Mouse (Mus musculus) heart, embryonic 12.5 days (tissue): Measurements from ENCODE around the gene Gpd1l. TPM values are rescaled to one million over a fixed set of nuclear protein-coding genes. Genes with fewer than 3 reads are reported as not detected.
A peak's percentile ranks its signal among the peaks of the same experiment; 100 is the strongest.

Source experiments
- ATAC-seq: fragments of 200-750 bp; cut with Nextera tagmentation; 2 replicates; pipeline ENCODE4 v1.8.0; 2017; ENCODE audit warnings: moderate TSS enrichment, moderate library complexity; ENCODE audit not compliant: insufficient number of reproducible peaks, low FRiP score
- H3K27ac ChIP-seq: fragments of 300-500 bp; sonication (generic); 2 replicates; pipeline ENCODE4 v1.5.1; 2016; ENCODE audit warnings: mild to moderate bottlenecking, moderate library complexity; ENCODE audit not compliant: poor library complexity, severe bottlenecking
- H3K27me3 ChIP-seq: fragments of 300-500 bp; sonication (generic); replicated peaks from 2 replicates; pipeline ENCODE4 v1.6.1; 2016; ENCODE audit warnings: mild to moderate bottlenecking, moderate library complexity
- H3K36me3 ChIP-seq: fragments of 300-500 bp; sonication (generic); 2 replicates; pipeline ENCODE4 v1.6.1; 2016; ENCODE audit warnings: mild to moderate bottlenecking, moderate library complexity
- H3K4me1 ChIP-seq: fragments of 300-500 bp; sonication (generic); replicated peaks from 2 replicates; pipeline ENCODE4 v1.6.1; 2016; ENCODE audit warnings: mild to moderate bottlenecking
- H3K4me2 ChIP-seq: fragments of 300-500 bp; sonication (generic); 2 replicates; pipeline ENCODE4 v1.6.1; 2016; ENCODE audit warnings: mild to moderate bottlenecking, moderate library complexity
- H3K4me3 ChIP-seq: fragments of 300-500 bp; sonication (generic); 2 replicates; pipeline ENCODE4 v1.5.1; 2016; ENCODE audit warnings: mild to moderate bottlenecking
- H3K9ac ChIP-seq: fragments of 300-500 bp; sonication (generic); 2 replicates; pipeline ENCODE4 v1.6.1; 2016; ENCODE audit warnings: mild to moderate bottlenecking, moderate library complexity
- H3K9me3 ChIP-seq: fragments of 300-500 bp; sonication (generic); replicated peaks from 2 replicates; pipeline ENCODE4 v1.6.1; 2016; ENCODE audit warnings: mild to moderate bottlenecking, moderate library complexity
- WGBS: fragments of 180-500 bp; shearing (Covaris S2); methylation state at CpG from one replicate; pipeline ENCODE4 v1.1.7; 2016; 5-methylcytosine and 5-hydroxymethylcytosine counted together
- polyA plus RNA-seq: library from polyadenylated mRNA; unstranded; fragments of >200 nt; fragmentation: Nextera tagmentation; extraction: Ambion mirVana; gene quantifications from 2 replicates; pipeline ENCODE4 v1.2.1, GENCODE M21; 2016

Gpd1l gene
- polyA plus RNA-seq, 1 experiment from 2014 or later, result 15.5 TPM

GRCm38 (mm10) chr9:114888856-114889407 lies 44.9 kb downstream of the Gpd1l start:
- Histone ChIP-seq H3K27ac (no peak overlapping the region), H3K36me3 (no peaks in the 10 kb centered on the region), H3K4me2 (no peak overlapping the region), H3K27me3 (no peaks in the 10 kb centered on the region), H3K4me1 (no peaks in the 10 kb centered on the region), H3K9ac (no peak overlapping the region), H3K4me3 (no peak overlapping the region), H3K9me3 (0 out of 2 replicates have a peak, but pooled peaks cover 3% of the 10 kb centered on the region)
- 83% methylated on average over 5 of the region's 5 CpGs for WGBS
- ATAC-seq, result no peak

GRCm38 (mm10) chr9:114887699-114888098 lies 46.1 kb downstream of the Gpd1l start:
- no peak for ATAC-seq
- no peak overlapping the region for H3K27ac ChIP-seq
- no peak overlapping the region for H3K9ac ChIP-seq
- H3K4me1 ChIP-seq, result no peaks in the 10 kb centered on the region
- H3K4me3 ChIP-seq, result no peak overlapping the region
- H3K9me3 ChIP-seq, result peaks cover 3% of the 10 kb centered on the region; the same call in 1 of the 2 replicates
- no peaks in the 10 kb centered on the region for H3K27me3 ChIP-seq
- 88% methylated on average over 3 of the region's 3 CpGs for WGBS
- no peaks in the 10 kb centered on the region for H3K36me3 ChIP-seq
- no peak overlapping the region for H3K4me2 ChIP-seq

- H3K4me3 ChIP-seq, result no peak overlapping the region
- H3K9me3 ChIP-seq, result peaks cover 3% of the 10 kb centered on the region; the same call in 1 of the 2 replicates
- H3K27ac ChIP-seq, result no peak overlapping the region
- no peaks in the 10 kb centered on the region for H3K27me3 ChIP-seq
- H3K36me3 ChIP-seq, result no peaks in the 10 kb centered on the region
- no peaks in the 10 kb centered on the region for H3K4me1 ChIP-seq
- H3K9ac ChIP-seq, result no peak overlapping the region
- 30% methylated on average over 8 of the region's 8 CpGs for WGBS
- no peak overlapping the region for H3K4me2 ChIP-seq
- ATAC-seq, result no peak
Measured at GRCm38 (mm10) chr9:114885991-114886662, 47.7 kb downstream of the Gpd1l start.

GRCm38 (mm10) chr9:114885564-114885963 lies 48.2 kb downstream of the Gpd1l start:
- no peak overlapping the region for H3K4me2 ChIP-seq
- no peak overlapping the region for H3K4me3 ChIP-seq
- peaks cover 3% of the 10 kb centered on the region; the same call in 1 of the 2 replicates for H3K9me3 ChIP-seq
- no peaks in the 10 kb centered on the region for H3K27me3 ChIP-seq
- no peak overlapping the region for H3K27ac ChIP-seq
- no peaks in the 10 kb centered on the region for H3K4me1 ChIP-seq
- no peak overlapping the region for H3K9ac ChIP-seq
- H3K36me3 ChIP-seq, result no peaks in the 10 kb centered on the region
- WGBS, result 77% methylated on average over 4 of the region's 4 CpGs
- no peak for ATAC-seq

GRCm38 (mm10) chr9:114881977-114882376 lies 51.8 kb downstream of the Gpd1l start:
- Histone ChIP-seq H3K9me3 (no peaks in the 10 kb centered on the region; the same call in 1 of the 2 replicates), H3K4me2 (no peak overlapping the region), H3K4me3 (no peak overlapping the region), H3K27ac (no peak overlapping the region), H3K9ac (no peak overlapping the region), H3K27me3 (no peaks in the 10 kb centered on the region), H3K4me1 (no peaks in the 10 kb centered on the region), H3K36me3 (no peaks in the 10 kb centered on the region)
- 68% methylated on average over 2 of the region's 2 CpGs for WGBS
- ATAC-seq, result no peak

- WGBS, result 52% methylated on average over 11 of the region's 11 CpGs
Measured at GRCm38 (mm10) chr9:114855327-114855726, 78.5 kb downstream of the Gpd1l start.

GRCm38 (mm10) chr9:114854686-114855085 lies 79.1 kb downstream of the Gpd1l start:
- Histone ChIP-seq H3K4me1 (no peaks in the 10 kb centered on the region), H3K9ac (no peak overlapping the region), H3K9me3 (no peaks in the 10 kb centered on the region), H3K27ac (no peak overlapping the region), H3K27me3 (peaks cover 17% of the 10 kb centered on the region; the same call in 1 of the 2 replicates), H3K4me2 (no peak overlapping the region), H3K4me3 (no peak overlapping the region), H3K36me3 (no peaks in the 10 kb centered on the region)
- 68% methylated on average over 9 of the region's 9 CpGs for WGBS
- no peak for ATAC-seq

More at GRCm38 (mm10) chr9:114855327-114855726, 78.5 kb downstream of the Gpd1l start:
- Histone ChIP-seq H3K27me3 (peaks cover 17% of the 10 kb centered on the region; the same call in 1 of the 2 replicates), H3K4me2 (no peak overlapping the region), H3K27ac (no peak overlapping the region), H3K9ac (no peak overlapping the region), H3K9me3 (no peaks in the 10 kb centered on the region), H3K4me1 (no peaks in the 10 kb centered on the region), H3K36me3 (no peaks in the 10 kb centered on the region), H3K4me3 (no peak overlapping the region)
- no peak for ATAC-seq

- Histone ChIP-seq H3K4me1 (no peaks in the 10 kb centered on the region), H3K9ac (no peak overlapping the region), H3K9me3 (no peaks in the 10 kb centered on the region), H3K36me3 (no peaks in the 10 kb centered on the region), H3K27me3 (peaks cover 17% of the 10 kb centered on the region; the same call in 1 of the 2 replicates), H3K4me3 (no peak overlapping the region), H3K27ac (no peak overlapping the region), H3K4me2 (no peak overlapping the region)
- no peak for ATAC-seq
- 82% methylated on average over 15 of the region's 15 CpGs for WGBS
Measured at GRCm38 (mm10) chr9:114853336-114853735, 80.5 kb downstream of the Gpd1l start.

- no peak overlapping the region for H3K9ac ChIP-seq
- no peak overlapping the region for H3K4me2 ChIP-seq
- no peaks in the 10 kb centered on the region for H3K9me3 ChIP-seq
- WGBS, result 54% methylated on average over 8 of the region's 8 CpGs
- peaks cover 17% of the 10 kb centered on the region; the same call in 1 of the 2 replicates for H3K27me3 ChIP-seq
- ATAC-seq, result peak; percentile 73
- H3K27ac ChIP-seq, result no peak overlapping the region
- no peaks in the 10 kb centered on the region for H3K4me1 ChIP-seq
- no peak overlapping the region for H3K4me3 ChIP-seq
- H3K36me3 ChIP-seq, result no peaks in the 10 kb centered on the region
Measured at GRCm38 (mm10) chr9:114851419-114852190, 82.2 kb downstream of the Gpd1l start.
